41 mouse cellular contexts compared by ENCODE assay signal in genomic region chr4:120071411-120071810, GRCm38 (mm10). TPM values are rescaled to one million over a fixed set of nuclear protein-coding genes. Genes with fewer than 3 reads are reported as not detected.
"Had no signal": no experiment of that assay in that cellular context is flagged by ENCODE, and none has a peak within 500 bp of the region (broad histone marks: within the 10 kb centered on the region; RNA-seq: fewer than 3 reads in every experiment).

No protein-coding gene starts in this region.

- H3K9ac ChIP-seq: heart, embryonic 12.5 days; hindbrain, embryonic 12.5 days; hindbrain, embryonic 14.5 days; kidney, embryonic 15.5 days; limb, embryonic 13.5 days; limb, embryonic 15.5 days; liver, embryonic 14.5 days had no signal

- H3K4me3 ChIP-seq: heart, adult 2 months; heart, embryonic 10.5 days; heart, embryonic 12.5 days; hindbrain, embryonic 10.5 days; hindbrain, embryonic 12.5 days; kidney, embryonic 15.5 days; limb, embryonic 13.5 days; limb, embryonic 15.5 days had no signal

- ATAC-seq: hindbrain, embryonic 16.5 days; inflammation-experienced regulatory T-cells, adult 6 months had no signal

- H3K4me2 ChIP-seq: heart, embryonic 12.5 days; hindbrain, embryonic 12.5 days; hindbrain, embryonic 14.5 days; kidney, embryonic 15.5 days; limb, embryonic 13.5 days; limb, embryonic 15.5 days; liver, embryonic 11.5 days had no signal

- H3K27me3 ChIP-seq: hindbrain, embryonic 12.5 days; kidney, embryonic 15.5 days; limb, embryonic 13.5 days; limb, embryonic 15.5 days had no signal

- H3K9me3 ChIP-seq: heart, embryonic 10.5 days; heart, embryonic 12.5 days; hindbrain, embryonic 10.5 days; hindbrain, embryonic 12.5 days; kidney, embryonic 15.5 days; limb, embryonic 13.5 days; limb, embryonic 15.5 days had no signal

- H3K27ac ChIP-seq: gastrocnemius, adult 2 months; heart, adult 2 months; heart, embryonic 10.5 days; hindbrain, embryonic 10.5 days; hindbrain, embryonic 12.5 days; hindbrain, embryonic 14.5 days; kidney, embryonic 15.5 days; kidney, postnatal 0 days; limb, embryonic 13.5 days; limb, embryonic 15.5 days; liver, embryonic 14.5 days had no signal

- H3K36me3 ChIP-seq: heart, embryonic 10.5 days; heart, embryonic 12.5 days; hindbrain, embryonic 10.5 days; hindbrain, embryonic 12.5 days; kidney, embryonic 15.5 days; limb, embryonic 13.5 days; limb, embryonic 15.5 days had no signal

- DNase-seq: gastrocnemius, postnatal 10 days; heart, adult 11 months; heart, postnatal 4 days; kidney, adult 11 months; kidney, adult 2 months; kidney, adult 9 months; kidney, postnatal 14 days; kidney, postnatal 36 days; layer of hippocampus, adult 9-11 months; layer of hippocampus, postnatal 36 days had no signal

RNA-seq across cellular contexts. Expression of gene AL607142.1, which starts 6.6 kb away (rescaled TPM):
- total RNA-seq: gastrocnemius, adult 2 months; gastrocnemius, postnatal 10 days; gastrocnemius, postnatal 25 days; gastrocnemius, postnatal 4 days; heart, adult 2 months; heart, postnatal 10 days; heart, postnatal 25 days; heart, postnatal 4 days; layer of hippocampus, adult 18-20 months; layer of hippocampus, adult 8-10 months; layer of hippocampus, postnatal 14 days; layer of hippocampus, postnatal 36 days; left cerebral cortex, adult 18-20 months; left cerebral cortex, postnatal 10 days; left cerebral cortex, postnatal 25 days; left cerebral cortex, postnatal 4 days had no signal
- polyA plus RNA-seq: frontal cortex, adult 2 months; heart, adult 2 months; heart, embryonic 10.5 days; heart, embryonic 12.5 days; heart, embryonic 14.5 days; heart, embryonic 16.5 days; hindbrain, embryonic 10.5 days; hindbrain, embryonic 12.5 days; hindbrain, embryonic 14.5 days; hindbrain, embryonic 16.5 days; inflammation-experienced regulatory T-cells, adult 6 months; kidney, adult 2 months; kidney, embryonic 15.5 days; kidney, postnatal 0 days; large intestine, adult 2 months; limb, embryonic 11.5 days; limb, embryonic 13.5 days; limb, embryonic 15.5 days; liver, embryonic 11.5 days; liver, embryonic 14.5 days had no signal
